Mouse (Mus musculus) left cerebral cortex, adult 18-20 months (tissue): ENCODE measurements around the gene Itpripl2. TPM values are rescaled to one million over a fixed set of nuclear protein-coding genes. Genes with fewer than 3 reads are reported as not detected.

Source experiments
- DNase-seq, 2 experiments: peaks; one replicate each; pipeline ENCODE4 v3.0.0; 2021 to 2022; ENCODE audit warnings: low spot score in 2 of 2, mixed read lengths in 1 of 2
- total RNA-seq, 2 experiments: library from RNA; stranded (reverse); gene quantifications; 2 replicates each; pipeline ENCODE4 v1.2.3; 2021

Gene Itpripl2
- total RNA-seq, 2 experiments from 2014 or later = 3.5 TPM

GRCm38 (mm10) chr7:118489706-118490665, 1.8 kb downstream of the Itpripl2 start:
- no peak for DNase-seq

- DNase-seq = no peak
Observed at GRCm38 (mm10) chr7:118488060-118488664, 3.6 kb downstream of the Itpripl2 start.

- no peak for DNase-seq
Observed at GRCm38 (mm10) chr7:118486917-118487316, 4.9 kb downstream of the Itpripl2 start.

- no peak for DNase-seq
Observed at GRCm38 (mm10) chr7:118483996-118484395, 7.8 kb downstream of the Itpripl2 start.

- DNase-seq = no peak
Observed at GRCm38 (mm10) chr7:118482001-118482400, 9.8 kb downstream of the Itpripl2 start.

- no peak for DNase-seq
Observed at GRCm38 (mm10) chr7:118481047-118481810, 10.5 kb downstream of the Itpripl2 start.

GRCm38 (mm10) chr7:118480160-118480709, 11.5 kb downstream of the Itpripl2 start:
- DNase-seq = no peak

- DNase-seq = no peak
Observed at GRCm38 (mm10) chr7:118478835-118479312, 12.9 kb downstream of the Itpripl2 start.

- no peak for DNase-seq
Observed at GRCm38 (mm10) chr7:118476428-118476827, 15.3 kb downstream of the Itpripl2 start.

- no peak for DNase-seq
Observed at GRCm38 (mm10) chr7:118475008-118475705, 16.6 kb downstream of the Itpripl2 start.

- no peak for DNase-seq
Observed at GRCm38 (mm10) chr7:118472886-118473285, 18.9 kb downstream of the Itpripl2 start.

- no peak for DNase-seq
Observed at GRCm38 (mm10) chr7:118468060-118468459, 23.7 kb downstream of the Itpripl2 start.

- DNase-seq = no peak
Observed at GRCm38 (mm10) chr7:118464432-118464831, 27.3 kb downstream of the Itpripl2 start.

- DNase-seq = no peak
Observed at GRCm38 (mm10) chr7:118462818-118463762, 28.7 kb downstream of the Itpripl2 start.

GRCm38 (mm10) chr7:118461400-118462136, 30.2 kb downstream of the Itpripl2 start:
- DNase-seq = no peak

GRCm38 (mm10) chr7:118453722-118454121, 38.1 kb downstream of the Itpripl2 start:
- no peak for DNase-seq

GRCm38 (mm10) chr7:118452940-118453339, 38.8 kb downstream of the Itpripl2 start:
- no peak for DNase-seq

- peak; percentile 33 to 49 for DNase-seq
Observed at GRCm38 (mm10) chr7:118448134-118448967, 43.4 kb downstream of the Itpripl2 start, which contains the start of gene Syt17. TSS of gene Syt17 (minus strand) at chr7:118448222.
